Mouse (Mus musculus) hindbrain, embryonic 11.5 days (tissue): Measurements from ENCODE around the gene Slc35b1. TPM values are rescaled to one million over a fixed set of nuclear protein-coding genes. Genes with fewer than 3 reads are reported as not detected.

Source experiments
- ATAC-seq: fragments of 200-750 bp; cut with Nextera tagmentation; 2 replicates; pipeline ENCODE4 v1.8.0; 2017; ENCODE audit warnings: mild to moderate bottlenecking, moderate TSS enrichment, moderate library complexity; ENCODE audit not compliant: low FRiP score
- DNase-seq: peaks from one replicate; pipeline ENCODE4 v3.0.0-alpha.2; 2015; ENCODE audit warnings: low spot score
- H3K27ac ChIP-seq: fragments of 300-500 bp; sonication (generic); 2 replicates; pipeline ENCODE4 v1.5.1; 2014; ENCODE audit warnings: mild to moderate bottlenecking, low read depth, low read length
- H3K27me3 ChIP-seq: fragments of 300-500 bp; sonication (generic); 2 replicates; pipeline ENCODE4 v1.6.1; 2014; ENCODE audit warnings: mild to moderate bottlenecking, low read length, moderate library complexity, mixed read lengths; ENCODE audit not compliant: control insufficient read depth, insufficient read depth
- H3K36me3 ChIP-seq: fragments of 300-500 bp; sonication (generic); 2 replicates; pipeline ENCODE4 v1.6.1; 2014; ENCODE audit warnings: mild to moderate bottlenecking, low read length, moderate library complexity, mixed read lengths; ENCODE audit not compliant: control insufficient read depth, insufficient read depth
- H3K4me1 ChIP-seq: fragments of 300-500 bp; sonication (generic); replicated peaks from 2 replicates; pipeline ENCODE4 v1.6.1; 2014; ENCODE audit warnings: low read length, mixed read lengths; ENCODE audit not compliant: control insufficient read depth, insufficient read depth
- H3K4me2 ChIP-seq: fragments of 300-500 bp; sonication (generic); replicated peaks from 2 replicates; pipeline ENCODE4 v1.6.1; 2014; ENCODE audit warnings: mild to moderate bottlenecking, low read depth, low read length
- H3K4me3 ChIP-seq: fragments of 300-500 bp; sonication (generic); 2 replicates; pipeline ENCODE4 v1.5.1; 2014; ENCODE audit warnings: low read depth, low read length
- H3K9ac ChIP-seq: fragments of 300-500 bp; sonication (generic); 2 replicates; pipeline ENCODE4 v1.6.1; 2014; ENCODE audit warnings: low read depth, low read length
- H3K9me3 ChIP-seq: fragments of 300-500 bp; sonication (generic); 2 replicates; pipeline ENCODE4 v1.6.1; 2016; ENCODE audit warnings: low read length; ENCODE audit not compliant: control insufficient read depth
- WGBS: fragments of 180-500 bp; shearing (Covaris S2); extraction: QIAGEN DNeasy Blood & Tissue Kit; methylation state at CpG from one replicate; pipeline ENCODE4 v1.1.7; 2014; 5-methylcytosine and 5-hydroxymethylcytosine counted together
- polyA plus RNA-seq: library from polyadenylated mRNA; unstranded; fragments of >200 nt; fragmentation: Nextera tagmentation; extraction: Ambion mirVana; gene quantifications from 2 replicates; pipeline ENCODE4 v1.2.1, GENCODE M21; 2014

Gene Slc35b1
- polyA plus RNA-seq, 1 experiment from 2014 or later = 143 TPM

- WGBS = 75% methylated on average over 2 of the region's 2 CpGs
- H3K27me3 ChIP-seq = no peaks in the 10 kb centered on the region
- no peaks in the 10 kb centered on the region for H3K36me3 ChIP-seq
- H3K4me3 ChIP-seq = no peak overlapping the region
- DNase-seq = no peak
- no peak overlapping the region for H3K4me2 ChIP-seq
- no peak for ATAC-seq
- no peak overlapping the region for H3K27ac ChIP-seq
- H3K4me1 ChIP-seq = peaks cover 2% of the 10 kb centered on the region; the same call in 1 of the 2 replicates
- H3K9me3 ChIP-seq = no peaks in the 10 kb centered on the region
- H3K9ac ChIP-seq = no peak overlapping the region
Measured at GRCm38 (mm10) chr11:95344181-95344580, 40.3 kb upstream of the Slc35b1 start.

DNA sequence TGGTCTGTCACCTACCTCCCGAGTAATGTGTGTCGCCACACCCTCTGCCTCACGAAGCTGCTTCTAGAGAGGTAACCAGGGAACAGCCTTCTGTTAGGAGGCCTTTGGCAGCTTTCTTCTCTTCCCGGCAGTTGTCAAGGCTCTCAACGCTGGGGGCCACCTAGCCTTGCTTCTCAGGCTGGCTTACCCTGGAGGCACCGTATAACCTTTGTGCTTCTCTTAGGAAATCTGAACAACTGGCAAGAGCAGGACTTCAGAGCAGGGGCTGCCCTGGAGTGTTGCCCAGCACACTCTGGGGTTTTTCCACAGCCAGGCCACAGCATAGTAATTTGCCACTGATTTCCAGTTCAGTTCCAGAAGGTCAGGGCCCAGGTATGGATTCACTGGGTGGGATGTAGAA lies 34.2 kb upstream of the Slc35b1 start:
- no peaks in the 10 kb centered on the region for H3K4me1 ChIP-seq
- WGBS = 82% methylated on average over 6 of the region's 6 CpGs
- H3K9me3 ChIP-seq = no peaks in the 10 kb centered on the region
- no peaks in the 10 kb centered on the region for H3K27me3 ChIP-seq
- no peak overlapping the region for H3K27ac ChIP-seq
- DNase-seq (no peak), ATAC-seq (no peak)
- no peak overlapping the region for H3K9ac ChIP-seq
- no peaks in the 10 kb centered on the region for H3K36me3 ChIP-seq
- H3K4me2 ChIP-seq = no peak overlapping the region
- no peak overlapping the region for H3K4me3 ChIP-seq

DNA sequence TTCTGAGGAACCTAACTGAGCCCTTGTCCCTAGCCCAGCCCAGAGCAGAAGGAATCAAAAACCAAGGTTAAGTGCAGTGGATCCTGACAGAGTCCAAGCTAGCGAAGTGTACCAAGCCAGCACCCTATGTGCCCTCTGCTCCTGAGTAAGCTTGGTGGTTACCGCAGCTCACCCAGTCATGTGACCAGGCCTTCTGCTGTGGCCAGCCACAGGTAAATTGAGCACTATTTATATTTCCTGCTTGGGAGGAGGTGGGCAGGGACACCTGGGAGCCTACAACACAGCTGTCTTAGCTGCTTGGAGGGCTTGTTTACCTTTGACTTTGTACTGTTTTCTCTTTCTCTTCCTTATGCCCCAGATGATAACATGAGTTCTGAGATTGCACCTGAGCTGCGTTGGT lies 33.5 kb upstream of the Slc35b1 start:
- H3K9me3 ChIP-seq = no peaks in the 10 kb centered on the region
- H3K4me3 ChIP-seq = no peak overlapping the region
- H3K9ac ChIP-seq = no peak overlapping the region
- H3K36me3 ChIP-seq = no peaks in the 10 kb centered on the region
- H3K4me1 ChIP-seq = no peaks in the 10 kb centered on the region
- no peak overlapping the region for H3K4me2 ChIP-seq
- no peak overlapping the region for H3K27ac ChIP-seq
- WGBS = 91% methylated on average over 3 of the region's 3 CpGs
- no peaks in the 10 kb centered on the region for H3K27me3 ChIP-seq
- DNase-seq (no peak), ATAC-seq (no peak)

DNA sequence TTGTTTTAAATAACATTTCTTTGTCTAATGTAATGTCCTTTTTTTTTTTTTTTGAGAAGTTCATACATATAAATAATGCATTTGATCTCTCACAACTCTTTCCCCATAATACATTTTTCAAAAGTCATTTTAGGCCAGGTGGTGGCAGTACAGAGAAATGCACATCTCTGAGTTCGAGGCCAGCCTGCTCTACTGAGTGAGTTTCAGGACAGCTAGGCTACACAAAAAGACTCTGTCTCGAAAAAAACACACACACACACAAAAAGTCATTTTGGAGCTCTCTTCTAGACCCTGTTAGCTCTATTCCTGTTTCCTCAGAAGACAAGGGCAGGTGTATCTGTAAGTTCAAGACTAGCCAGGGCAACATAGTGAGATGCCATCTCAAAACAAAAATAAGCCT lies 31.8 kb upstream of the Slc35b1 start:
- H3K4me2 ChIP-seq = no peak overlapping the region
- no peaks in the 10 kb centered on the region for H3K9me3 ChIP-seq
- no peak overlapping the region for H3K9ac ChIP-seq
- ATAC-seq (no peak), DNase-seq (no peak)
- H3K36me3 ChIP-seq = no peaks in the 10 kb centered on the region
- no peak overlapping the region for H3K4me3 ChIP-seq
- no peak overlapping the region for H3K27ac ChIP-seq
- WGBS = 96% methylated on average over 2 of the region's 2 CpGs
- no peaks in the 10 kb centered on the region for H3K27me3 ChIP-seq
- H3K4me1 ChIP-seq = no peaks in the 10 kb centered on the region

DNA sequence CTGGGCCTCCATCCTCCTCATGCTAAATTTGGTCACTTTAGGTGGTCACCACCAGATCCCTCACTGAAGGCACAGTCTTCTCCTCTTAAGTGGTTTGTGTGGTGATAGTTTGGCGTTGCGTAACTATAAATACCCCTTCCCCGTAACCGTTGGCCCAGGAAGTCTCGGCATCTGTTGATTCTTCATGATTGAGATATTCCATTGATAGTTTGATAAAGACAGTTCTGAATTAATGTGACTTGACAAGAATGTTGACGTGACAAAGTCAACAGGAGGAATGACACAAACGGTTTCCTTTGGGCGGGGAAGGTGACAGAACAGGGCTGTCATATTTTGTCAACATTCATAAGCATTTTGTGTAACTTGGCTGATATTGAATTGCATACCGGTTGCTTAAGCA lies 31.3 kb upstream of the Slc35b1 start:
- DNase-seq = no peak
- Histone ChIP-seq H3K9me3 (no peaks in the 10 kb centered on the region), H3K4me2 (no peak overlapping the region), H3K27me3 (no peaks in the 10 kb centered on the region), H3K36me3 (no peaks in the 10 kb centered on the region), H3K9ac (no peak overlapping the region), H3K4me3 (no peak overlapping the region), H3K27ac (no peak overlapping the region), H3K4me1 (no peaks in the 10 kb centered on the region)
- WGBS = 96% methylated on average over 9 of the region's 9 CpGs
- no peak for ATAC-seq

- H3K27me3 ChIP-seq = no peaks in the 10 kb centered on the region
- H3K27ac ChIP-seq = no peak overlapping the region
- no peaks in the 10 kb centered on the region for H3K4me1 ChIP-seq
- H3K4me3 ChIP-seq = no peak overlapping the region
- H3K9me3 ChIP-seq = no peaks in the 10 kb centered on the region
- no peak overlapping the region for H3K4me2 ChIP-seq
- H3K9ac ChIP-seq = no peak overlapping the region
- DNase-seq = no peak
- H3K36me3 ChIP-seq = no peaks in the 10 kb centered on the region
- 94% methylated on average over 14 of the region's 14 CpGs for WGBS
- no peak for ATAC-seq
Measured at GRCm38 (mm10) chr11:95354228-95354944, 30.1 kb upstream of the Slc35b1 start.

GRCm38 (mm10) chr11:95354945-95355660 lies 29.4 kb upstream of the Slc35b1 start:
- no peak overlapping the region for H3K4me3 ChIP-seq
- no peaks in the 10 kb centered on the region for H3K36me3 ChIP-seq
- H3K4me2 ChIP-seq = no peak overlapping the region
- no peak overlapping the region for H3K9ac ChIP-seq
- 90% methylated on average over 12 of the region's 12 CpGs for WGBS
- DNase-seq = no peak
- no peaks in the 10 kb centered on the region for H3K4me1 ChIP-seq
- H3K27me3 ChIP-seq = no peaks in the 10 kb centered on the region
- no peak overlapping the region for H3K27ac ChIP-seq
- ATAC-seq = no peak
- H3K9me3 ChIP-seq = no peaks in the 10 kb centered on the region

GRCm38 (mm10) chr11:95355661-95356011 lies 28.9 kb upstream of the Slc35b1 start:
- Histone ChIP-seq H3K4me3 (no peak overlapping the region), H3K9ac (no peak overlapping the region), H3K27me3 (no peaks in the 10 kb centered on the region), H3K27ac (no peak overlapping the region), H3K9me3 (no peaks in the 10 kb centered on the region), H3K36me3 (no peaks in the 10 kb centered on the region), H3K4me2 (no peak overlapping the region), H3K4me1 (no peaks in the 10 kb centered on the region)
- ATAC-seq (no peak), DNase-seq (no peak)
- 93% methylated on average over 5 of the region's 5 CpGs for WGBS

DNA sequence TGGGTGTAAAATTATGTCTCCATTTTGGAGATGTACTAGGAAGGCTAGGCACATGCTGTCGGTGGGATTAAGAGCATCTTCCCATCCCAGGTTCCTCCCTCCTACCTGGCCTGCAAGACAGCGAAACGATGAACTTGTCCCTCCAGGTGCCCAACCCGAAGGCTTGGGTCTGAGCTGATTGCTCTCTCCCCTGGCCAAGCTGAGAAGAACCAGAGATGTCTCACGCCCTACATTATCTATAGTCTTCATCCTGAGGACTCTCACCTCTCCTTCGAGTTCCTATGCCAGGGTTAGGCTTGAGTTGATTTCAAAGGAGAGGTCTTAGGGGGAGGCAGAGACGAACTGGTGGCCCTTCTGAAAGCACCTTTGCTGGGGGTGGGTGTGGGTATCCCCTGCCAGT lies 28.5 kb upstream of the Slc35b1 start:
- no peaks in the 10 kb centered on the region for H3K36me3 ChIP-seq
- no peak for DNase-seq
- no peaks in the 10 kb centered on the region for H3K4me1 ChIP-seq
- no peaks in the 10 kb centered on the region for H3K9me3 ChIP-seq
- no peak overlapping the region for H3K4me2 ChIP-seq
- H3K27ac ChIP-seq = no peak overlapping the region
- no peaks in the 10 kb centered on the region for H3K27me3 ChIP-seq
- H3K4me3 ChIP-seq = no peak overlapping the region
- 92% methylated on average over 7 of the region's 7 CpGs for WGBS
- ATAC-seq = no peak
- H3K9ac ChIP-seq = no peak overlapping the region
